Mouse (Mus musculus) liver, adult 2 months (tissue): ENCODE results near the gene Naa15. TPM values are rescaled to one million over a fixed set of nuclear protein-coding genes. Genes with fewer than 3 reads are reported as not detected.

Source experiments
- DNase-seq: peaks from one replicate; pipeline ENCODE4 v3.0.0-alpha.2; 2011; ENCODE audit warnings: low read depth, low spot score; ENCODE audit errors: extremely low read depth
- H3K27ac ChIP-seq: fragments of 200-500 bp; replicated peaks from 2 replicates; pipeline ENCODE4 v1.5.1; 2012; ENCODE audit warnings: low read depth, mild to moderate bottlenecking, control low read depth, inconsistent platforms, low read length; ENCODE audit not compliant: insufficient read depth
- H3K27me3 ChIP-seq: fragments of 200-500 bp; 2 replicates; pipeline ENCODE4 v1.6.1; 2012; ENCODE audit warnings: mild to moderate bottlenecking, moderate library complexity, low read length, inconsistent platforms; ENCODE audit not compliant: control insufficient read depth, insufficient read depth
- H3K36me3 ChIP-seq: fragments of 200-500 bp; 2 replicates; pipeline ENCODE4 v1.6.1; 2012; ENCODE audit warnings: low read length, inconsistent platforms; ENCODE audit not compliant: control insufficient read depth, insufficient read depth
- H3K4me1 ChIP-seq: fragments of 200-500 bp; 2 replicates; pipeline ENCODE4 v1.6.1; 2011; ENCODE audit warnings: low read length; ENCODE audit not compliant: control insufficient read depth, insufficient read depth
- H3K4me3 ChIP-seq: fragments of 200-500 bp; 2 replicates; pipeline ENCODE4 v1.5.1; 2011; ENCODE audit warnings: low read depth, mild to moderate bottlenecking, control low read depth, low read length, moderate library complexity; ENCODE audit not compliant: insufficient read depth
- H3K79me2 ChIP-seq: fragments of 200-500 bp; 2 replicates; pipeline ENCODE4 v1.6.1; 2012; ENCODE audit warnings: inconsistent platforms, mild to moderate bottlenecking, low read length, moderate library complexity; ENCODE audit not compliant: control insufficient read depth, insufficient read depth
- H3K9ac ChIP-seq: fragments of 200-500 bp; 2 replicates; pipeline ENCODE4 v1.6.1; 2012; ENCODE audit warnings: low read depth, mild to moderate bottlenecking, control low read depth, inconsistent platforms, low read length
- CTCF ChIP-seq: fragments of 200-500 bp; IDR thresholded peaks from 2 replicates; pipeline ENCODE4 v1.5.1; 2011; ENCODE audit warnings: low read depth, low read length, control low read depth
- POLR2A ChIP-seq: fragments of 200-500 bp; IDR thresholded peaks from 2 replicates; pipeline ENCODE4 v1.6.1; 2011; ENCODE audit warnings: low read length, control low read depth; ENCODE audit not compliant: insufficient read depth; ENCODE audit errors: extremely low read depth
- WGBS: fragments of 180-500 bp; shearing (Covaris S2); methylation state at CpG from one replicate; pipeline ENCODE4 v1.1.7; 2018; 5-methylcytosine and 5-hydroxymethylcytosine counted together
- polyA plus RNA-seq: library from polyadenylated mRNA; depleted of rRNA; stranded (reverse); fragments of >200 nt; gene quantifications from 2 replicates; pipeline ENCODE4 v1.2.3, GENCODE M21; 2012; rRNA removed
- total RNA-seq: library from RNA; depleted of rRNA; stranded (reverse); fragments of >200 nt; gene quantifications from 2 replicates; pipeline ENCODE4 v1.2.3, GENCODE M21; 2014; rRNA removed

Gene Naa15
- total RNA-seq (14.8 TPM in 2 replicates), polyA plus RNA-seq (1.8 and 2.0 TPM in 2 replicates)

DNA sequence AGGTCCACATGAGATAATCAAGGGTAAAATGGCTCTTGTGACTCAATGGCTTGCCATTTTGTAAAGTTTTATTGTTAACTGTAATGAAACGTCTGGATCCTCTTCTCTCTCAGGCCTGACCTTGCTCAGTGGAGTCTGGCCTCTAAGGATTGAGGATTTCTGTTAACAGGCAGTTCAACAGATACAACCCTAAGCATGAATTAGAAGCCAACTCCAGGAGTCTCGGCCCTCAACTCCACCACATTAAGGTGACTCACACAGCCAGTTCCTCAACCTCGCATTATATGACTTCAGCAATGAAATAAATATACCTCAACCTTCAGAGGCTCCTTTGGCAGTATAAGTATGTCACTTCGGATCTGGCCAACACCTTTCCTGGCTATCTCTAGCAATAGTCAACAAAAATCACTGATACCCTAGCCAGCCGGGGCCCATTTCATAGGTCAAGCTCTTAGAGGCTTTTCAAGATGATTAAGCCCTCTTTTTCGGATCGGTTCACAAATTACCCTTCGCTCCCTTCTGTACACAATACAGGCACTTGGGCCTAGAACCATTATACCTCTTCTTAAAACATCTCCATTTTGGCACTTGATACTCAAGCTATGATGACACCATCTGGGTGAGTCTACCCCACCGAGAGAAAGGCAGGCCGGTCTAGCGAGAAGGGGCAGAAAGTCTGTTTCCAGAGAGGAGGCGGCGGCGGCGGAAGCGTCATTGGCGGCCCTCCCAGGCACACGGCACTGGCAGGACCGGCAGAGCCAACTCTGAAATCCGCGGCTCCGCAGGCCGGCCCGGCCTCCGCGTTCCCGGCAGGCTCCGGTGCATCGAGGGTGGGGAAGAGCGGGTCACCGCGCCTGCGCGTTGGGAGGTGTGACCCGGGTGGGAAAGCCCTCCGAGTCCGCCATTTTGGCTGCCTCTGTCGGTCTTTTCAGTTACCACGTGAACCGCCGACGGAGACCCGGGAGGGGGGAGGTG lies at the start of gene Naa15:
Naa15 (plus strand) TSS at position 51 of the 975 bp plus-strand sequence.
- peaks cover 13% of the 10 kb centered on the region; the same call in 1 of the 2 replicates for H3K4me1 ChIP-seq
- no peaks in the 10 kb centered on the region for H3K36me3 ChIP-seq
- no peaks in the 10 kb centered on the region for H3K27me3 ChIP-seq
- H3K79me2 ChIP-seq, result peaks cover 6% of the 10 kb centered on the region; the same call in 1 of the 2 replicates
- peak within 1 kb of the TSS; percentile 79 for H3K27ac ChIP-seq
- WGBS, result 3% methylated on average over 43 of the region's 43 CpGs
- TF ChIP-seq POLR2A, result 0 out of 2 replicates have a peak, but pooled peaks have one; percentile 53
- TF ChIP-seq CTCF, result no peak
- peak within 1 kb of the TSS; percentile 91 for H3K9ac ChIP-seq
- peak within 1 kb of the TSS; percentile 98 for H3K4me3 ChIP-seq
- peak; percentile 85 for DNase-seq

GRCm38 (mm10) chr3:51365517-51365882 lies 49.4 kb upstream of the Naa15 start:
- 8% methylated on average over 3 of the region's 3 CpGs for WGBS
- no peaks in the 10 kb centered on the region for H3K36me3 ChIP-seq
- H3K27me3 ChIP-seq, result no peaks in the 10 kb centered on the region
- no peaks in the 10 kb centered on the region for H3K79me2 ChIP-seq
- DNase-seq, result no peak
- H3K4me3 ChIP-seq, result no peak overlapping the region
- H3K9ac ChIP-seq, result no peak overlapping the region
- H3K4me1 ChIP-seq, result no peaks in the 10 kb centered on the region
- no peak for TF ChIP-seq CTCF
- no peak for TF ChIP-seq POLR2A
- no peak overlapping the region for H3K27ac ChIP-seq

DNA sequence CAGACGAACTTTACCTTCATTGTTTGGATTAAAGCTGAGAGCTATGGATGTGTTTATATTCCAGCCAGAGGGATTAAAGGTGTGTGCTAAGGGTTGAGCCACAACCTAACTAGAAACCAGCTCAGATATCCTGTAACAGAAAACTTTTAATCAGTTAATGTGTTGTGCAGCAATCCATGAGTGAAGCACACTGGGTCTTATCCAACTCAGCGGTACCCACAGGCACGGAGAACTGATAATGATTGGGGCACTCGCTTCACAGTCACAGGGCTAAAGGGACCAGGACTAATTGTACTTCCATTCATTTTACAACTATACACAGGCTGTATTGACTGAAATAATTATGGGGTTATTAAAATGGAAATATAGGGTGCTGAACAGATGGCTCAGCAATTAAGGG lies 48.0 kb upstream of the Naa15 start:
- no peaks in the 10 kb centered on the region for H3K36me3 ChIP-seq
- no peaks in the 10 kb centered on the region for H3K79me2 ChIP-seq
- no peak overlapping the region for H3K27ac ChIP-seq
- no peak for TF ChIP-seq POLR2A
- TF ChIP-seq CTCF, result no peak
- H3K4me3 ChIP-seq, result no peak overlapping the region
- H3K27me3 ChIP-seq, result no peaks in the 10 kb centered on the region
- H3K4me1 ChIP-seq, result no peaks in the 10 kb centered on the region
- no peak overlapping the region for H3K9ac ChIP-seq
- 93% methylated on average over 4 of the region's 4 CpGs for WGBS
- DNase-seq, result no peak

DNA sequence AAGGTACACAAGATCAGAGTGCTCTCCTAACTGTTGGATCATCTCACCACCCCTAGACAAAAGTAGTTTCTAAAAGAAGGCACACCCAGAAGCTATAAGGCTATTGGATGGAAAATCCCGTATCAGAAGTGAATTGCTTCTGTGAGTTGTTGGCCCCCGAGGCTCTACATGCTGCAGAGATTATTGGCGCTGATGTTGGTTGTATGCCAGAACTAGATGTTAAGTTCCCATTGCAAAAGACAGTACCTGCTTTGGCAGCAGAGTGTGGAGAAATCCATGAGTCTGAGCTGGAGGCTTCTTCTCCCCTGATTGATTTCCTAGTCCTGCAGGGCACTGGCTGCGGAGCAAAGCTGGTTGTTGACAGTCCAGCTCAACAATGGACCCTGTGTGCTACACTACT lies 46.9 kb upstream of the Naa15 start:
- Histone ChIP-seq H3K27me3 (no peaks in the 10 kb centered on the region), H3K4me1 (peaks cover 2% of the 10 kb centered on the region; the same call in 1 of the 2 replicates), H3K27ac (no peak overlapping the region), H3K79me2 (no peaks in the 10 kb centered on the region), H3K4me3 (no peak overlapping the region), H3K36me3 (no peaks in the 10 kb centered on the region), H3K9ac (no peak overlapping the region)
- DNase-seq, result no peak
- TF ChIP-seq CTCF (no peak), POLR2A (no peak)
- WGBS, result 39% methylated on average over 4 of the region's 4 CpGs

- no peaks in the 10 kb centered on the region for H3K36me3 ChIP-seq
- no peak for DNase-seq
- no peak for TF ChIP-seq POLR2A
- no peak for TF ChIP-seq CTCF
- H3K79me2 ChIP-seq, result no peaks in the 10 kb centered on the region
- no peak overlapping the region for H3K4me3 ChIP-seq
- no peak overlapping the region for H3K9ac ChIP-seq
- no peaks in the 10 kb centered on the region for H3K27me3 ChIP-seq
- H3K4me1 ChIP-seq, result peaks cover 6% of the 10 kb centered on the region; the same call in 1 of the 2 replicates
- no peak overlapping the region for H3K27ac ChIP-seq
- 81% methylated on average over 2 of the region's 2 CpGs for WGBS
These were observed 43.1 kb upstream of the Naa15 start for GRCm38 (mm10) chr3:51371826-51372225.
